Mouse (Mus musculus) liver, embryonic 15.5 days (tissue): ENCODE results near the gene Immt. TPM values are rescaled to one million over a fixed set of nuclear protein-coding genes. Genes with fewer than 3 reads are reported as not detected.
"Not testable (repeated sequence)": the region's sequence is repeated elsewhere in the genome, so short reads cannot be mapped to it uniquely, and the experiment has no call there.

Source experiments
- ATAC-seq: fragments of 200-750 bp; cut with Nextera tagmentation; 2 replicates; pipeline ENCODE4 v1.8.0; 2017; ENCODE audit warnings: moderate number of reproducible peaks, mild to moderate bottlenecking, moderate library complexity; ENCODE audit not compliant: insufficient read depth
- H3K27ac ChIP-seq: fragments of 300-500 bp; sonication (generic); replicated peaks from 2 replicates; pipeline ENCODE4 v1.5.1; 2015; ENCODE audit warnings: mild to moderate bottlenecking, inconsistent platforms
- H3K27me3 ChIP-seq: fragments of 300-500 bp; sonication (generic); 2 replicates; pipeline ENCODE4 v1.6.1; 2015; ENCODE audit warnings: mild to moderate bottlenecking, inconsistent platforms
- H3K36me3 ChIP-seq: fragments of 300-500 bp; sonication (generic); replicated peaks from 2 replicates; pipeline ENCODE4 v1.6.1; 2015; ENCODE audit warnings: moderate library complexity, mild to moderate bottlenecking, inconsistent platforms
- H3K4me1 ChIP-seq: fragments of 300-500 bp; sonication (generic); replicated peaks from 2 replicates; pipeline ENCODE4 v1.6.1; 2015; ENCODE audit warnings: inconsistent platforms
- H3K4me2 ChIP-seq: fragments of 300-500 bp; sonication (generic); 2 replicates; pipeline ENCODE4 v1.6.1; 2015; ENCODE audit warnings: moderate library complexity, mild to moderate bottlenecking, inconsistent platforms
- H3K4me3 ChIP-seq: fragments of 300-500 bp; sonication (generic); replicated peaks from 2 replicates; pipeline ENCODE4 v1.5.1; 2015; ENCODE audit warnings: mild to moderate bottlenecking, inconsistent platforms
- H3K9ac ChIP-seq: fragments of 300-500 bp; sonication (generic); 2 replicates; pipeline ENCODE4 v1.6.1; 2015; ENCODE audit warnings: moderate library complexity, mild to moderate bottlenecking, inconsistent platforms
- H3K9me3 ChIP-seq: fragments of 300-500 bp; sonication (generic); replicated peaks from 2 replicates; pipeline ENCODE4 v1.6.1; 2016; ENCODE audit warnings: inconsistent platforms
- WGBS: fragments of 180-500 bp; shearing (Covaris S2); methylation state at CpG from one replicate; pipeline ENCODE4 v1.1.7; 2015; ENCODE audit warnings: mixed read lengths; ENCODE audit not compliant: insufficient replicate concordance; 5-methylcytosine and 5-hydroxymethylcytosine counted together
- polyA plus RNA-seq: library from polyadenylated mRNA; unstranded; fragments of >200 nt; fragmentation: Nextera tagmentation; extraction: Ambion mirVana; gene quantifications from 2 replicates; pipeline ENCODE4 v1.2.1, GENCODE M21; 2015

Immt gene
- polyA plus RNA-seq, 1 experiment from 2014 or later: 121 TPM

- H3K9ac ChIP-seq: peak overlapping the region; percentile 64; the same call in 1 of the 2 replicates
- peak overlapping the region; percentile 77 for H3K4me2 ChIP-seq
- H3K27ac ChIP-seq: peak overlapping the region; percentile 66; the same call in 1 of the 2 replicates
- no peaks in the 10 kb centered on the region for H3K9me3 ChIP-seq
- ATAC-seq: no peak
- peak overlapping the region; percentile 76 for H3K4me3 ChIP-seq
- no peaks in the 10 kb centered on the region for H3K27me3 ChIP-seq
- peaks cover 42% of the 10 kb centered on the region for H3K4me1 ChIP-seq
- peaks cover 28% of the 10 kb centered on the region for H3K36me3 ChIP-seq
- 41% methylated on average over 6 of the region's 6 CpGs for WGBS
These were observed 78.7 kb downstream of the Immt start for GRCm38 (mm10) chr6:71909840-71910239.

- Histone ChIP-seq H3K4me1 (peaks cover 40% of the 10 kb centered on the region), H3K9me3 (no peaks in the 10 kb centered on the region), H3K27ac (peak overlapping the region; percentile 64), H3K4me3 (no peak overlapping the region), H3K9ac (no peak overlapping the region), H3K4me2 (0 out of 2 replicates have a peak overlapping the region, but pooled peaks have one; percentile 4), H3K27me3 (no peaks in the 10 kb centered on the region), H3K36me3 (peaks cover 32% of the 10 kb centered on the region)
- ATAC-seq: peak; percentile 60
- 46% methylated on average over 5 of the region's 5 CpGs for WGBS
These were observed 80.7 kb downstream of the Immt start for GRCm38 (mm10) chr6:71911686-71912450.

GRCm38 (mm10) chr6:71920752-71921151 lies 89.6 kb downstream of the Immt start:
- no peak overlapping the region for H3K4me2 ChIP-seq
- no peak for ATAC-seq
- H3K9ac ChIP-seq: no peak overlapping the region
- H3K27me3 ChIP-seq: no peaks in the 10 kb centered on the region
- no peaks in the 10 kb centered on the region for H3K4me1 ChIP-seq
- H3K27ac ChIP-seq: no peak overlapping the region
- no peak overlapping the region for H3K4me3 ChIP-seq
- 82% methylated on average over 7 of the region's 7 CpGs for WGBS
- H3K9me3 ChIP-seq: no peaks in the 10 kb centered on the region
- H3K36me3 ChIP-seq: peaks cover 85% of the 10 kb centered on the region

GRCm38 (mm10) chr6:71925233-71925632 lies 94.1 kb downstream of the Immt start:
- not testable (repeated sequence) for H3K4me2 ChIP-seq, H3K27ac ChIP-seq, H3K9ac ChIP-seq, ATAC-seq, H3K9me3 ChIP-seq, H3K4me1 ChIP-seq, H3K4me3 ChIP-seq, H3K27me3 ChIP-seq
- WGBS: 47% methylated on average over 5 of the region's 5 CpGs
- H3K36me3 ChIP-seq: peaks cover 75% of the 10 kb centered on the region

Other genes with a start within 250 kb of the Immt start
- 14.7 and 15.1 TPM in 2 replicates for gene Kdm3a, start 198.3 kb upstream of the Immt start, polyA plus RNA-seq
- 3.2 and 3.3 TPM in 2 replicates for gene Reep1, start 123.8 kb upstream of the Immt start, polyA plus RNA-seq
- gene Mrpl35, start 4.4 kb upstream of the Immt start, polyA plus RNA-seq: 51.4 and 56.5 TPM in 2 replicates
- gene Ptcd3, start 77.4 kb downstream of the Immt start, polyA plus RNA-seq: 50.9 and 52.1 TPM in 2 replicates
- 13.0 and 13.5 TPM in 2 replicates for gene Polr1a, start 77.7 kb downstream of the Immt start, polyA plus RNA-seq